Mouse (Mus musculus) adrenal gland, adult 10 weeks (tissue): ENCODE results near the gene Tat. TPM values are rescaled to one million over a fixed set of nuclear protein-coding genes. Genes with fewer than 3 reads are reported as not detected.

Experiments
- polyA plus RNA-seq: library from polyadenylated mRNA; stranded (reverse); fragments of 350-450 nt; fragmentation: Illumina TruSeq; extraction: RNeasy Lipid Tissue Mini Kit (QIAGEN cat#74804); gene quantifications from one replicate; pipeline ENCODE4 v1.2.3, GENCODE M21; 2014; ENCODE audit warnings: low read depth, low replicate concordance

The Tat gene
- not detected for polyA plus RNA-seq

DNA sequence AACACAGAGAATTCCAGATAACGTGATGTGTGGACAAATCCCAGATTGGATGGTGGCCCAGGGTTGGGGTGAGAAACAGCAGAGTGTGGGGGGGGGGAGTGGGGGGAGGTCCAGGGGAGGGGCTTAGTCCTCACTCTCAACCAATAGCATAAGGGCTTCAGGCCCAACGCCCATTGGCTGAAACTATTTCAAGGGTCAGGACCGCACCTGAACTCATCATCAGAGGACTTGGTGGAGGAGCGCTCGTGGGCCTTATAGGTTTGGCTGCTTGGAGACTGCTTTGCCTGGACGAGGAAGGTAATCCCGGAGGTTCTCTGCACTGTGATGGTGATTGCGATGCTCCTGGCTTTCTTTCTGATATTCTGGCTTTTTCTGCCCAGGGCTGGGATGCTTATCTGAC is at the start of gene Tat:
Gene Tat, plus strand, starts transcription at position 214 of the 400 bp plus-strand sequence.

DNA sequence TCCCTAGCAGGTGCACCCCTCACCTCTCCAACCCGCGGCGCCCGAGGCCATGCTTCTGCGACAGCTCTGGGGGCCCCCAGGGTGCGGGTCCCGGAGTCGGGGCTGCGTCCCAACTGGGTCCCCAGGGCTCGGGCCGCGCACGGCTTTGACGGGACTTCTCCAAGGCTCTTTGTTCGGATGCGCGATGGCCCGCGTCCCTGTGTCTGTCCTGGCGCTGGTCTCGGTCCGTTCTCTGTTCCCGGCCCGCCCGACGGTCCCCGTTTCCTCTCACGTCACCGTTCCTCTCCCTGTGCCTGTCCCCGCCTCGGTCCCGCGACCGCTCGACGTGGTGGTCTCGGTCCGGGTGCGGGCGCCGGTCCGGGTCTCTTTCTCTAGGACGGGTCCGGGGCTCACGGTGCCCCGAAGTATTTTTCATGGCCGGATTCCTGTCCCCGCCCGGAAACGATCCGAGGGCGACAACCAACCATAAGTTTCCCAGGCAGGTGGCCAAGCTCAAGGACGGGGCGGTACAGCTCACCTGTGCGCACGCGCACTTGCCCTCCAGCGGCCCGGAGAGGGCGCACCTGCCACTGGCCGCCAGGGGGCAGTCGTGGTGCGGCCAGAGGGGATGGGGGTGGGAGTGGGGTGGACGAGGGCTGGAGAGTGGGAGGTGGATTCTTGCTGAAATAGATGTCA is 28.4 kb upstream of the Tat start, which contains the start of gene Marveld3:
Gene Marveld3, minus strand, starts transcription at position 511 of the 675 bp plus-strand sequence.

DNA sequence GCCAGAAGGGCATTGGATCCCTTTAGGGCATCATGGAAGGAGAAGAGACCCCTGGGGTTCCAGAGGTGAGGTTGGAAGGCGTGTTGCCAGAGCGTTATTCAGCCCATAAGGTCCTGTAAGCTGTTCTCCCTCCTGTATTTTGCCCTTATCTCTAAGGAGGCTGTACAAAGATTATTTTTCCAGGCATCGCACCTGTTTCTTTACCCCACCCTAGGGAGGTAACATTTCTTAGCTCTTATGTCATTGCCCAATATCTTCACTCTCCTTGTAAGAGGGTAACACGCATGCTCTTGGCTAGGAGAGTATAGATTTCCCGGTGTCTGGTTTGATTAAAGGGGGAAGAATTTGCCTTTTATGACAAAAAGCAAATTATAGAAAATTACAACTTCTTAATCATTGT is 49.4 kb downstream of the Tat start, which contains the start of gene Chst4:
Gene Chst4, minus strand, starts transcription at position 82 of the 400 bp plus-strand sequence.

Other genes starting within 250 kb of the Tat start
- gene Ap1g1, start 211.9 kb upstream of the Tat start, polyA plus RNA-seq = 249 TPM
- 6.5 TPM for gene Phlpp2, start 121.9 kb upstream of the Tat start, polyA plus RNA-seq
- gene Marveld3, start 28.2 kb upstream of the Tat start, polyA plus RNA-seq = not detected
- 0.87 TPM for gene Chst4, start 49.3 kb downstream of the Tat start, polyA plus RNA-seq
- 17.7 TPM for gene Zfp612, start 89.3 kb downstream of the Tat start, polyA plus RNA-seq
- gene Gm21964, start 110.8 kb downstream of the Tat start, polyA plus RNA-seq = not detected
- gene Gm17720, start 112.3 kb downstream of the Tat start, polyA plus RNA-seq = not detected
- not detected for gene Calb2, start 177.8 kb downstream of the Tat start, polyA plus RNA-seq
- 13.7 TPM for gene Cmtr2, start 225.2 kb downstream of the Tat start, polyA plus RNA-seq